Mouse (Mus musculus): ENCODE measurements around the gene Inafm1. TPM values are rescaled to one million over a fixed set of nuclear protein-coding genes. Genes with fewer than 3 reads are reported as not detected.

Inafm1 gene
- total and polyA plus RNA-seq, 2 experiments from 2014 or later = 7.7 to 10.7 TPM

GRCm38 (mm10) chr7:16286026-16286961, 12.9 kb upstream of the Inafm1 start, which contains the start of gene Ccdc9:
TSS of gene Ccdc9 (minus strand) at chr7:16286795.
- Histone ChIP-seq H3K27me3 (ENCODE audit: control insufficient read depth, insufficient read depth, low read length) (no peaks in the 10 kb centered on the region), H3K4me3 (ENCODE audit: low read depth, low read length) (peak within 1 kb of the TSS; percentile 81), H3K4me1 (ENCODE audit: control insufficient read depth, insufficient read depth) (no peaks in the 10 kb centered on the region; the same call in 1 of the 2 replicates), H3K27ac (ENCODE audit: low read depth) (peak within 1 kb of the TSS; percentile 98), H3K9me3 (replicated peaks; ENCODE audit: control insufficient read depth, low read length) (no peaks in the 10 kb centered on the region), H3K4me2 (ENCODE audit: low read depth, low read length) (peak within 1 kb of the TSS; percentile 71), H3K36me3 (replicated peaks; ENCODE audit: control insufficient read depth, insufficient read depth, low read length) (peaks cover 30% of the 10 kb centered on the region), H3K9ac (replicated peaks; ENCODE audit: low read depth, low read length) (peak within 1 kb of the TSS; percentile 81)
- ATAC-seq (ENCODE audit: insufficient read depth, low read depth) (peak; percentile 90), DNase-seq (ENCODE audit: low spot score) (peak; percentile 99)
- 1% methylated on average over 60 of the region's 70 CpGs for WGBS
- TF ChIP-seq CTCF (IDR thresholded peaks at IDR 0.05; ENCODE audit: low read depth) = no peak
- 0 out of 2 replicates have a peak, but pooled peaks have one; percentile 43 for TF ChIP-seq EP300 (IDR thresholded peaks at IDR 0.05; ENCODE audit: low read depth)

GRCm38 (mm10) chr7:16285450-16286025, 12.1 kb upstream of the Inafm1 start:
- peaks cover 37% of the 10 kb centered on the region for H3K36me3 ChIP-seq (replicated peaks; ENCODE audit: control insufficient read depth, insufficient read depth, low read length)
- H3K9me3 ChIP-seq (replicated peaks; ENCODE audit: control insufficient read depth, low read length) = no peaks in the 10 kb centered on the region
- peak overlapping the region; percentile 98 for H3K27ac ChIP-seq (ENCODE audit: low read depth)
- H3K4me1 ChIP-seq (ENCODE audit: control insufficient read depth, insufficient read depth) = no peaks in the 10 kb centered on the region; the same call in 1 of the 2 replicates
- H3K9ac ChIP-seq (replicated peaks; ENCODE audit: low read depth, low read length) = peak overlapping the region; percentile 21
- H3K27me3 ChIP-seq (ENCODE audit: control insufficient read depth, insufficient read depth, low read length) = no peaks in the 10 kb centered on the region
- H3K4me3 ChIP-seq (ENCODE audit: low read depth, low read length) = peak overlapping the region; percentile 81
- peak; percentile 58 for DNase-seq (ENCODE audit: low spot score)
- peak; percentile 21 for ATAC-seq (ENCODE audit: insufficient read depth, low read depth)
- WGBS = 4% methylated on average over 14 of the region's 14 CpGs
- peak overlapping the region; percentile 71 for H3K4me2 ChIP-seq (ENCODE audit: low read depth, low read length)
- TF ChIP-seq CTCF (IDR thresholded peaks at IDR 0.05; ENCODE audit: low read depth) = no peak
- TF ChIP-seq EP300 (IDR thresholded peaks at IDR 0.05; ENCODE audit: low read depth) = no peak

GRCm38 (mm10) chr7:16284904-16285303, 11.5 kb upstream of the Inafm1 start:
- 0 out of 2 replicates have a peak overlapping the region, but pooled peaks have one; percentile 21 for H3K9ac ChIP-seq (replicated peaks; ENCODE audit: low read depth, low read length)
- peak overlapping the region; percentile 81 for H3K4me3 ChIP-seq (ENCODE audit: low read depth, low read length)
- 72% methylated on average over 9 of the region's 9 CpGs for WGBS
- ATAC-seq (ENCODE audit: insufficient read depth, low read depth) (no peak), DNase-seq (ENCODE audit: low spot score) (no peak)
- peaks cover 44% of the 10 kb centered on the region for H3K36me3 ChIP-seq (replicated peaks; ENCODE audit: control insufficient read depth, insufficient read depth, low read length)
- H3K4me1 ChIP-seq (ENCODE audit: control insufficient read depth, insufficient read depth) = no peaks in the 10 kb centered on the region; the same call in 1 of the 2 replicates
- H3K4me2 ChIP-seq (ENCODE audit: low read depth, low read length) = peak overlapping the region; percentile 71
- H3K27ac ChIP-seq (ENCODE audit: low read depth) = peak overlapping the region; percentile 98
- TF ChIP-seq CTCF (IDR thresholded peaks at IDR 0.05; ENCODE audit: low read depth) (no peak), EP300 (IDR thresholded peaks at IDR 0.05; ENCODE audit: low read depth) (no peak)
- no peaks in the 10 kb centered on the region for H3K27me3 ChIP-seq (ENCODE audit: control insufficient read depth, insufficient read depth, low read length)
- H3K9me3 ChIP-seq (replicated peaks; ENCODE audit: control insufficient read depth, low read length) = no peaks in the 10 kb centered on the region

- 91% methylated on average over 8 of the region's 8 CpGs for WGBS
These were observed 10.6 kb upstream of the Inafm1 start for GRCm38 (mm10) chr7:16284001-16284400.

GRCm38 (mm10) chr7:16282334-16282733, 8.9 kb upstream of the Inafm1 start:
- no peak overlapping the region for H3K27ac ChIP-seq (ENCODE audit: low read depth)
- ATAC-seq (ENCODE audit: insufficient read depth, low read depth) = no peak
- no peak for TF ChIP-seq CTCF (IDR thresholded peaks at IDR 0.05; ENCODE audit: low read depth)
- TF ChIP-seq EP300 (IDR thresholded peaks at IDR 0.05; ENCODE audit: low read depth) = no peak
- H3K4me1 ChIP-seq (ENCODE audit: control insufficient read depth, insufficient read depth) = no peaks in the 10 kb centered on the region; the same call in 1 of the 2 replicates
- DNase-seq (ENCODE audit: low spot score) = no peak
- H3K4me2 ChIP-seq (ENCODE audit: low read depth, low read length) = no peak overlapping the region
- H3K9ac ChIP-seq (replicated peaks; ENCODE audit: low read depth, low read length) = no peak overlapping the region
- peaks cover 67% of the 10 kb centered on the region for H3K36me3 ChIP-seq (replicated peaks; ENCODE audit: control insufficient read depth, insufficient read depth, low read length)
- H3K9me3 ChIP-seq (replicated peaks; ENCODE audit: control insufficient read depth, low read length) = no peaks in the 10 kb centered on the region
- H3K27me3 ChIP-seq (ENCODE audit: control insufficient read depth, insufficient read depth, low read length) = no peaks in the 10 kb centered on the region
- H3K4me3 ChIP-seq (ENCODE audit: low read depth, low read length) = no peak overlapping the region
- 89% methylated on average over 11 of the region's 13 CpGs for WGBS

More at GRCm38 (mm10) chr7:16284001-16284400, 10.6 kb upstream of the Inafm1 start:
- Histone ChIP-seq H3K27ac (ENCODE audit: low read depth) (no peak overlapping the region), H3K4me3 (ENCODE audit: low read depth, low read length) (no peak overlapping the region), H3K9me3 (replicated peaks; ENCODE audit: control insufficient read depth, low read length) (no peaks in the 10 kb centered on the region), H3K36me3 (replicated peaks; ENCODE audit: control insufficient read depth, insufficient read depth, low read length) (peaks cover 51% of the 10 kb centered on the region), H3K4me2 (ENCODE audit: low read depth, low read length) (no peak overlapping the region), H3K4me1 (ENCODE audit: control insufficient read depth, insufficient read depth) (no peaks in the 10 kb centered on the region; the same call in 1 of the 2 replicates), H3K27me3 (ENCODE audit: control insufficient read depth, insufficient read depth, low read length) (no peaks in the 10 kb centered on the region), H3K9ac (replicated peaks; ENCODE audit: low read depth, low read length) (no peak overlapping the region)
- TF ChIP-seq EP300 (IDR thresholded peaks at IDR 0.05; ENCODE audit: low read depth) (no peak), CTCF (IDR thresholded peaks at IDR 0.05; ENCODE audit: low read depth) (no peak)
- ATAC-seq (ENCODE audit: insufficient read depth, low read depth) = no peak
- DNase-seq (ENCODE audit: low spot score) = no peak
